Mouse (Mus musculus) olfactory bulb, adult 2 months (tissue): ENCODE measurements around the gene Mmp11.

Experiments used
- CTCF ChIP-seq: fragments of 200-500 bp; IDR thresholded peaks from 2 replicates; pipeline ENCODE4 v1.5.1; 2012; ENCODE audit warnings: low read depth, mild to moderate bottlenecking, low read length, moderate library complexity; ENCODE audit not compliant: insufficient read depth
- POLR2A ChIP-seq: fragments of 200-500 bp; IDR thresholded peaks from 2 replicates; pipeline ENCODE4 v1.6.1; 2012; ENCODE audit warnings: mild to moderate bottlenecking, low read depth, low read length, moderate library complexity; ENCODE audit not compliant: insufficient read depth

GRCm38 (mm10) chr10:75910698-75911097 lies 25.6 kb downstream of the Mmp11 start:
- TF ChIP-seq CTCF, result no peak
- TF ChIP-seq POLR2A, result no peak
